Mouse (Mus musculus) urinary bladder, adult 2 months (tissue): Measurements from ENCODE around the gene Cachd1. TPM values are rescaled to one million over a fixed set of nuclear protein-coding genes. Genes with fewer than 3 reads are reported as not detected.
A peak's percentile ranks its signal among the peaks of the same experiment; 100 is the strongest.

Source experiments
- DNase-seq: peaks from one replicate; pipeline ENCODE4 v3.0.0; 2022; ENCODE audit warnings: low spot score
- polyA plus RNA-seq: library from polyadenylated mRNA; depleted of rRNA; stranded (reverse); fragments of >200 nt; gene quantifications from 2 replicates; pipeline ENCODE4 v1.2.3, GENCODE M21; 2012; rRNA removed

Gene Cachd1
- polyA plus RNA-seq, 1 experiment = 20.5 TPM

- DNase-seq = no peak
Observed at GRCm38 (mm10) chr4:101062146-101062545, 285.7 kb downstream of the Cachd1 start.

DNA sequence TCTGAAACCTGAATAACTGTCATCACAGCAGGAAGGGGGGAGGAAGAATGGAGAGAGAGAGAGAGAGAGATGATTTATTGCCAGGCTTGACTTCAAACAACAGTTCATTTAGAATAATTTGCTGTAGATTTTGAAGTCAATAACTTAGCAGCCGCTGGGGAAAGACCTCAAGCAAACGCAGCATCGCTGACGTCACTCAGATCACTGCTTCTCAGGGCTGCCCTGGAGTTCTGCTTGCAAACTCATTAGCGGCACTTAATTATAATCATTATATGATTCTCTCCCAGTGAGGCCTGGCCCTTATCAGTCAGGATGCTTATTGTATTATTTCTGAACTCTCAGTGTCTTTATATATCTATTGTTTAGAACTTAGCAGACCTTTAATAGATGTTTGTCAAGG, 289.9 kb downstream of the Cachd1 start:
- no peak for DNase-seq

DNA sequence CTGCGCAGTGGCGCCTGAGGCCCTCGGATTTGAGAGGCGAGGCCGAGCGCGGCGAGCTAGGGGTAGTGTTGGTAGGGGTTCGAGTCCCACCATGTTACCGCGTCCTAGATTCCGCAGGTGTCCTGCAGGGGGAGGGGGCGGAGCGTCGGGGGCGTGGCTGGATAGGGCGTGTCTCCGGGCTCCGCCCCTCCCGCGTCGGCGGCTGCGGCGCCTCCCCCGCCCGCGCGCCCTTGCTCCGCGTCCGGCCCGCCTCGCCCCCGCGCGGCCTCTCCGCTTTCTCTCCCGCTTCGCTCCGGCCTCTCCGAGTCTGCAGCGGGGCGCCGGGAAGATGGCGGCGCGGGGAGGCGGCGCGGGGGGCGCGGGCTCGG, 292.3 kb downstream of the Cachd1 start, which contains the start of gene Raver2:
Raver2 (plus strand) TSS at position 198 of the 368 bp plus-strand sequence.
- no peak for DNase-seq

DNA sequence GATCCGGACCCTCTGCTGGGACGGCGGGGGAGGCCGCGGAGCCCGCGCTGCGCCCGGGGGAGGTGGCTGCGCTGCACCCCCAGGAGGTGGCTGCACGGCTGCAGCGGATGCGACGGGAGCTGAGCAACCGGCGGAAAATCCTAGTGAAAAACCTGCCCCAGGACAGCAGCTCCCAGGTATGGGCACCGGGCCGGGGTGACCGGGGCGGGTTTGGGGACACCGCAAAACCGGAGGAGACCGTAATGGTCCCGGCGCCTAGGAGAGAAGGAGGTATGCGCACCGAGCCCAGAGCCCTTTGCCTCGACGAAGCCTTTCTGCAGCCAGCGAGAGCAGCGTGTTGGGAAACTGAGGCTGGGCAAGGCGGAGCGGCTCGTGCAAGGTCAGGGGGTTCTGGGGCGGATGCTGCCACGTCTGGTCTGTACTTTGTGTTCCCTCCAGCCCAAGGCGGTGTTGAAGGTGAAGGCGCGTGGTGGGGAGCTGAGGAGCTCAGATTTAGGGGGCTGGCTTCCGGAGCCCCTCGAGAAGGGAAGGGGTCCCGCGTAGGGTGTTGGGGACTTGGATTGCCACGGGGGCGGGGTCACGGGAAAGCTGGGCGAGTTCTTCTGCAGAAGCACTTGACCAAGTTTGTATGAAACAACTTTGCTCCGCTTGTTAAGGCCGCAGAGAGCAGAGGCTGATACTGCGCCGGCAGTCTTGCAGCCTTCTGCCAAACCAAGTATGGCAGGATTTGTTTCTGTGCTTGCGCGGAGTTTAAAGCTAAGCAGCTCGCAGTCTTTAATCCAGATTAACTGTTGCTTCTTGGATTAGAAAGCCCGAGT, 292.9 kb downstream of the Cachd1 start:
- DNase-seq = peak; percentile 36

GRCm38 (mm10) chr4:101071570-101071969, 295.1 kb downstream of the Cachd1 start:
- no peak for DNase-seq

- DNase-seq = no peak
Observed at GRCm38 (mm10) chr4:101076425-101076824, 299.9 kb downstream of the Cachd1 start.

Other genes with a start within 250 kb of the Cachd1 start
- not detected in 2 replicates for gene Gm10577, start 244.0 kb downstream of the Cachd1 start, polyA plus RNA-seq